Mouse (Mus musculus) kidney, adult 8-10 months (tissue): ENCODE measurements around the gene 4930564D02Rik.

Source experiments
- DNase-seq, 2 experiments: peaks; one replicate each; pipeline ENCODE4 v3.0.0; 2022

Gene 4930564D02Rik

GRCm38 (mm10) chr3:105066544-105066943, at the start of gene 4930564D02Rik:
4930564D02Rik (plus strand) TSS chr3:105066844.
- no peak for DNase-seq

- no peak for DNase-seq
Observed at GRCm38 (mm10) chr3:105017314-105017713, 49.3 kb upstream of the 4930564D02Rik start.

GRCm38 (mm10) chr3:105018085-105018782, 48.4 kb upstream of the 4930564D02Rik start:
- peak; percentile 26 to 31 for DNase-seq

GRCm38 (mm10) chr3:105018783-105019105, 47.9 kb upstream of the 4930564D02Rik start:
- no peak for DNase-seq

GRCm38 (mm10) chr3:105019826-105020692, 46.6 kb upstream of the 4930564D02Rik start:
- peak in 1 of 2 experiments; percentile 16 for DNase-seq

GRCm38 (mm10) chr3:105023371-105024005, 43.2 kb upstream of the 4930564D02Rik start:
- no peak for DNase-seq

GRCm38 (mm10) chr3:105036281-105036847, 30.3 kb upstream of the 4930564D02Rik start:
- DNase-seq, result no peak

- no peak for DNase-seq
Observed at GRCm38 (mm10) chr3:105037240-105037770, 29.3 kb upstream of the 4930564D02Rik start.

GRCm38 (mm10) chr3:105040002-105040401, 26.6 kb upstream of the 4930564D02Rik start:
- DNase-seq, result no peak

- DNase-seq, result no peak
Observed at GRCm38 (mm10) chr3:105040983-105041625, 25.5 kb upstream of the 4930564D02Rik start.

GRCm38 (mm10) chr3:105043746-105044145, 22.9 kb upstream of the 4930564D02Rik start:
- DNase-seq, result no peak

- no peak for DNase-seq
Observed at GRCm38 (mm10) chr3:105046870-105047269, 19.8 kb upstream of the 4930564D02Rik start.

- DNase-seq, result peak; percentile 72 to 80
Observed at GRCm38 (mm10) chr3:105047616-105048015, 19.0 kb upstream of the 4930564D02Rik start.

- DNase-seq, result no peak
Observed at GRCm38 (mm10) chr3:105049848-105050247, 16.8 kb upstream of the 4930564D02Rik start.

- no peak for DNase-seq
Observed at GRCm38 (mm10) chr3:105051103-105051502, 15.5 kb upstream of the 4930564D02Rik start.

- no peak for DNase-seq
Observed at GRCm38 (mm10) chr3:105052171-105052936, 14.3 kb upstream of the 4930564D02Rik start.

- peak; percentile 99 for DNase-seq
Observed at GRCm38 (mm10) chr3:105052937-105053697, 13.5 kb upstream of the 4930564D02Rik start, which contains the start of gene Cttnbp2nl. Cttnbp2nl (minus strand) TSS chr3:105053146.

GRCm38 (mm10) chr3:105053698-105054001, 13.0 kb upstream of the 4930564D02Rik start:
- no peak for DNase-seq

- peak; percentile 67 to 85 for DNase-seq
Observed at GRCm38 (mm10) chr3:105054952-105055351, 11.7 kb upstream of the 4930564D02Rik start.

GRCm38 (mm10) chr3:105055666-105056065, 11.0 kb upstream of the 4930564D02Rik start:
- DNase-seq, result no peak
